Mouse (Mus musculus) limb, embryonic 12.5 days (tissue): Measurements from ENCODE around the gene Dhx40. TPM values are rescaled to one million over a fixed set of nuclear protein-coding genes. Genes with fewer than 3 reads are reported as not detected.
"Not testable (repeated sequence)": the region's sequence is repeated elsewhere in the genome, so short reads cannot be mapped to it uniquely, and the experiment has no call there.

Source experiments
- ATAC-seq: fragments of 200-750 bp; cut with Nextera tagmentation; 2 replicates; pipeline ENCODE4 v1.8.0; 2017; ENCODE audit warnings: low read depth, moderate TSS enrichment; ENCODE audit not compliant: insufficient number of reproducible peaks, insufficient read depth, low FRiP score, low TSS enrichment
- H3K27ac ChIP-seq: fragments of 300-500 bp; sonication (generic); 2 replicates; pipeline ENCODE4 v1.5.1; 2016; ENCODE audit warnings: mild to moderate bottlenecking, moderate library complexity
- H3K27me3 ChIP-seq: fragments of 300-500 bp; sonication (generic); 2 replicates; pipeline ENCODE4 v1.6.1; 2016; ENCODE audit warnings: mild to moderate bottlenecking, moderate library complexity
- H3K36me3 ChIP-seq: fragments of 300-500 bp; sonication (generic); 2 replicates; pipeline ENCODE4 v1.6.1; 2016; ENCODE audit warnings: mild to moderate bottlenecking, moderate library complexity
- H3K4me1 ChIP-seq: fragments of 300-500 bp; sonication (generic); replicated peaks from 2 replicates; pipeline ENCODE4 v1.6.1; 2016
- H3K4me2 ChIP-seq: fragments of 300-500 bp; sonication (generic); 2 replicates; pipeline ENCODE4 v1.6.1; 2016; ENCODE audit warnings: mild to moderate bottlenecking, moderate library complexity
- H3K4me3 ChIP-seq: fragments of 300-500 bp; sonication (generic); replicated peaks from 2 replicates; pipeline ENCODE4 v1.5.1; 2016; ENCODE audit warnings: mild to moderate bottlenecking
- H3K9ac ChIP-seq: fragments of 300-500 bp; sonication (generic); replicated peaks from 2 replicates; pipeline ENCODE4 v1.6.1; 2016; ENCODE audit warnings: mild to moderate bottlenecking, moderate library complexity
- H3K9me3 ChIP-seq: fragments of 300-500 bp; sonication (generic); 2 replicates; pipeline ENCODE4 v1.6.1; 2016; ENCODE audit warnings: mild to moderate bottlenecking, moderate library complexity
- WGBS: fragments of 180-500 bp; shearing (Covaris S2); methylation state at CpG from one replicate; pipeline ENCODE4 v1.1.7; 2016; 5-methylcytosine and 5-hydroxymethylcytosine counted together
- polyA plus RNA-seq: library from polyadenylated mRNA; unstranded; fragments of >200 nt; fragmentation: Nextera tagmentation; extraction: Ambion mirVana; gene quantifications from 2 replicates; pipeline ENCODE4 v1.2.1, GENCODE M21; 2016

Dhx40 gene
- polyA plus RNA-seq, 1 experiment from 2014 or later: 36.4 TPM

- not testable (repeated sequence) for H3K4me3 ChIP-seq, H3K4me2 ChIP-seq, H3K9ac ChIP-seq, H3K4me1 ChIP-seq, H3K27ac ChIP-seq, H3K9me3 ChIP-seq, H3K36me3 ChIP-seq, H3K27me3 ChIP-seq, ATAC-seq
- WGBS: 10% methylated on average over 4 of the region's 11 CpGs
Observed at GRCm38 (mm10) chr11:86814481-86814880, 6.9 kb upstream of the Dhx40 start.

- not testable (repeated sequence) for ATAC-seq, H3K4me3 ChIP-seq, H3K36me3 ChIP-seq, H3K9me3 ChIP-seq, H3K4me2 ChIP-seq, H3K9ac ChIP-seq, H3K4me1 ChIP-seq, H3K27me3 ChIP-seq, H3K27ac ChIP-seq
- WGBS: 75% methylated on average over 7 of the region's 11 CpGs
Observed at GRCm38 (mm10) chr11:86813256-86813655, 5.7 kb upstream of the Dhx40 start.

- no peak for ATAC-seq
- H3K27ac ChIP-seq: no peak overlapping the region
- H3K4me3 ChIP-seq: no peak overlapping the region
- no peaks in the 10 kb centered on the region for H3K9me3 ChIP-seq
- H3K9ac ChIP-seq: no peak overlapping the region
- H3K36me3 ChIP-seq: 0 out of 2 replicates have a peak, but pooled peaks cover under 1% of the 10 kb centered on the region
- H3K4me1 ChIP-seq: peaks cover 8% of the 10 kb centered on the region; the same call in 1 of the 2 replicates
- no peaks in the 10 kb centered on the region for H3K27me3 ChIP-seq
- H3K4me2 ChIP-seq: no peak overlapping the region
- WGBS: 88% methylated on average over 1 of the region's 1 CpGs
Observed at GRCm38 (mm10) chr11:86811326-86811630, 3.7 kb upstream of the Dhx40 start.

GRCm38 (mm10) chr11:86810572-86811325 lies 3.2 kb upstream of the Dhx40 start:
- WGBS: 80% methylated on average over 2 of the region's 2 CpGs
- ATAC-seq: no peak

GRCm38 (mm10) chr11:86809828-86810227 lies 2.3 kb upstream of the Dhx40 start:
- Histone ChIP-seq H3K36me3 (peaks cover 15% of the 10 kb centered on the region; the same call in 1 of the 2 replicates), H3K4me2 (no peak overlapping the region), H3K27me3 (no peaks in the 10 kb centered on the region), H3K27ac (no peak overlapping the region), H3K4me3 (no peak overlapping the region), H3K9ac (no peak overlapping the region), H3K4me1 (peaks cover 9% of the 10 kb centered on the region; the same call in 1 of the 2 replicates), H3K9me3 (no peaks in the 10 kb centered on the region)
- ATAC-seq: no peak
- WGBS: 66% methylated on average over 4 of the region's 4 CpGs

More at GRCm38 (mm10) chr11:86810572-86811325, 3.2 kb upstream of the Dhx40 start:
- H3K36me3 ChIP-seq: peaks cover 6% of the 10 kb centered on the region; the same call in 1 of the 2 replicates
- H3K9ac ChIP-seq: no peak overlapping the region
- no peak overlapping the region for H3K4me3 ChIP-seq
- H3K27me3 ChIP-seq: no peaks in the 10 kb centered on the region
- H3K4me1 ChIP-seq: peaks cover 9% of the 10 kb centered on the region; the same call in 1 of the 2 replicates
- no peak overlapping the region for H3K4me2 ChIP-seq
- H3K27ac ChIP-seq: no peak overlapping the region
- H3K9me3 ChIP-seq: no peaks in the 10 kb centered on the region

- ATAC-seq: peak; percentile 81
- 0% methylated on average over 25 of the region's 25 CpGs for WGBS
Observed at GRCm38 (mm10) chr11:86807001-86807477, 507 bp downstream of the Dhx40 start.

GRCm38 (mm10) chr11:86794161-86794560 lies 13.4 kb downstream of the Dhx40 start:
- no peak overlapping the region for H3K27ac ChIP-seq

More at GRCm38 (mm10) chr11:86807001-86807477, 507 bp downstream of the Dhx40 start:
- Histone ChIP-seq H3K9ac (peak overlapping the region; percentile 76), H3K36me3 (peaks cover 43% of the 10 kb centered on the region), H3K27me3 (no peaks in the 10 kb centered on the region), H3K4me2 (peak overlapping the region; percentile 68), H3K4me3 (peak overlapping the region; percentile 93), H3K4me1 (peaks cover 9% of the 10 kb centered on the region; the same call in 1 of the 2 replicates), H3K27ac (peak overlapping the region; percentile 83), H3K9me3 (no peaks in the 10 kb centered on the region)

GRCm38 (mm10) chr11:86787436-86787835 lies 20.1 kb downstream of the Dhx40 start:
- H3K4me2 ChIP-seq, H3K9me3 ChIP-seq, H3K27me3 ChIP-seq, H3K4me1 ChIP-seq, H3K9ac ChIP-seq, ATAC-seq, H3K27ac ChIP-seq, H3K4me3 ChIP-seq: not testable (repeated sequence)
- H3K36me3 ChIP-seq: peaks cover 82% of the 10 kb centered on the region
- WGBS: 94% methylated on average over 5 of the region's 5 CpGs

More at GRCm38 (mm10) chr11:86794161-86794560, 13.4 kb downstream of the Dhx40 start:
- H3K4me2 ChIP-seq: no peak overlapping the region
- no peaks in the 10 kb centered on the region for H3K27me3 ChIP-seq
- no peak overlapping the region for H3K9ac ChIP-seq
- H3K4me3 ChIP-seq: no peak overlapping the region
- no peaks in the 10 kb centered on the region for H3K4me1 ChIP-seq
- H3K36me3 ChIP-seq: peaks cover 87% of the 10 kb centered on the region
- H3K9me3 ChIP-seq: no peaks in the 10 kb centered on the region
- ATAC-seq: no peak
- 89% methylated on average over 1 of the region's 1 CpGs for WGBS

GRCm38 (mm10) chr11:86785767-86786166 lies 21.8 kb downstream of the Dhx40 start:
- Histone ChIP-seq H3K27me3 (no peaks in the 10 kb centered on the region), H3K4me1 (no peaks in the 10 kb centered on the region), H3K36me3 (peaks cover 84% of the 10 kb centered on the region), H3K4me2 (no peak overlapping the region), H3K9ac (no peak overlapping the region), H3K9me3 (no peaks in the 10 kb centered on the region), H3K4me3 (no peak overlapping the region), H3K27ac (no peak overlapping the region)
- ATAC-seq: no peak
- WGBS: 91% methylated on average over 2 of the region's 2 CpGs

- ATAC-seq: no peak
- Histone ChIP-seq H3K9ac (no peak overlapping the region), H3K4me2 (no peak overlapping the region), H3K4me3 (no peak overlapping the region), H3K36me3 (peaks cover 60% of the 10 kb centered on the region), H3K27ac (no peak overlapping the region), H3K9me3 (no peaks in the 10 kb centered on the region), H3K27me3 (no peaks in the 10 kb centered on the region), H3K4me1 (no peaks in the 10 kb centered on the region)
- 87% methylated on average over 4 of the region's 4 CpGs for WGBS
Observed at GRCm38 (mm10) chr11:86769884-86770283, 37.7 kb downstream of the Dhx40 start.

GRCm38 (mm10) chr11:86764501-86764900 lies 43.0 kb downstream of the Dhx40 start:
- WGBS: 86% methylated on average over 2 of the region's 2 CpGs
- Histone ChIP-seq H3K4me2 (no peak overlapping the region), H3K27me3 (no peaks in the 10 kb centered on the region), H3K4me1 (no peaks in the 10 kb centered on the region), H3K27ac (no peak overlapping the region), H3K4me3 (no peak overlapping the region), H3K9ac (no peak overlapping the region), H3K36me3 (peaks cover 15% of the 10 kb centered on the region), H3K9me3 (no peaks in the 10 kb centered on the region)
- ATAC-seq: no peak
